Mouse (Mus musculus): ENCODE results near the gene Sorcs2. TPM values are rescaled to one million over a fixed set of nuclear protein-coding genes. Genes with fewer than 3 reads are reported as not detected.

Gene Sorcs2
- polyA plus RNA-seq, 1 experiment = 21.8 TPM

- Histone ChIP-seq H3K4me1 (ENCODE audit: control insufficient read depth, insufficient read depth, low read length) (peaks cover 4% of the 10 kb centered on the region; the same call in 1 of the 2 replicates), H3K27ac (ENCODE audit: insufficient read depth, low read length) (no peak overlapping the region), H3K4me3 (ENCODE audit: insufficient read depth, low read length) (no peak overlapping the region)
- no peak for TF ChIP-seq CTCF (IDR thresholded peaks at IDR 0.05; ENCODE audit: extremely low read depth, insufficient read depth, low read length)
- no peak for TF ChIP-seq POLR2A (IDR thresholded peaks at IDR 0.05; ENCODE audit: extremely low read depth, insufficient read depth, low read length)
These were observed 28.5 kb upstream of the Sorcs2 start for GRCm38 (mm10) chr5:36426404-36426803.

GRCm38 (mm10) chr5:36424676-36425075, 26.7 kb upstream of the Sorcs2 start:
- H3K4me1 ChIP-seq (ENCODE audit: control insufficient read depth, insufficient read depth, low read length) = peaks cover 4% of the 10 kb centered on the region; the same call in 1 of the 2 replicates
- no peak overlapping the region for H3K27ac ChIP-seq (ENCODE audit: insufficient read depth, low read length)
- no peak for TF ChIP-seq POLR2A (IDR thresholded peaks at IDR 0.05; ENCODE audit: extremely low read depth, insufficient read depth, low read length)
- no peak for TF ChIP-seq CTCF (IDR thresholded peaks at IDR 0.05; ENCODE audit: extremely low read depth, insufficient read depth, low read length)
- no peak overlapping the region for H3K4me3 ChIP-seq (ENCODE audit: insufficient read depth, low read length)

- Histone ChIP-seq H3K4me1 (ENCODE audit: control insufficient read depth, insufficient read depth, low read length) (peaks cover 2% of the 10 kb centered on the region; the same call in 1 of the 2 replicates), H3K4me3 (ENCODE audit: insufficient read depth, low read length) (no peak overlapping the region), H3K27ac (ENCODE audit: insufficient read depth, low read length) (no peak overlapping the region)
- TF ChIP-seq CTCF (IDR thresholded peaks at IDR 0.05; ENCODE audit: extremely low read depth, insufficient read depth, low read length) = no peak
- no peak for TF ChIP-seq POLR2A (IDR thresholded peaks at IDR 0.05; ENCODE audit: extremely low read depth, insufficient read depth, low read length)
These were observed 24.8 kb upstream of the Sorcs2 start for GRCm38 (mm10) chr5:36422689-36423088.

- Histone ChIP-seq H3K4me3 (ENCODE audit: insufficient read depth, low read length) (no peak overlapping the region), H3K4me1 (ENCODE audit: control insufficient read depth, insufficient read depth, low read length) (no peaks in the 10 kb centered on the region), H3K27ac (ENCODE audit: insufficient read depth, low read length) (no peak overlapping the region)
- TF ChIP-seq POLR2A (IDR thresholded peaks at IDR 0.05; ENCODE audit: extremely low read depth, insufficient read depth, low read length) (no peak), CTCF (IDR thresholded peaks at IDR 0.05; ENCODE audit: extremely low read depth, insufficient read depth, low read length) (no peak)
These were observed 21.9 kb upstream of the Sorcs2 start for GRCm38 (mm10) chr5:36419861-36420260.

- 0 out of 2 replicates have a peak overlapping the region, but pooled peaks have one; percentile 2 for H3K27ac ChIP-seq (ENCODE audit: insufficient read depth, low read length)
- H3K4me1 ChIP-seq (ENCODE audit: control insufficient read depth, insufficient read depth, low read length) = no peaks in the 10 kb centered on the region
- TF ChIP-seq POLR2A (IDR thresholded peaks at IDR 0.05; ENCODE audit: extremely low read depth, insufficient read depth, low read length) = no peak
- TF ChIP-seq CTCF (IDR thresholded peaks at IDR 0.05; ENCODE audit: extremely low read depth, insufficient read depth, low read length) = no peak
- H3K4me3 ChIP-seq (ENCODE audit: insufficient read depth, low read length) = no peak overlapping the region
These were observed 16.9 kb upstream of the Sorcs2 start for GRCm38 (mm10) chr5:36414712-36415331.

GRCm38 (mm10) chr5:36398463-36399364, 775 bp upstream of the Sorcs2 start:
- 0 out of 2 replicates have a peak, but pooled peaks cover 2% of the 10 kb centered on the region for H3K4me1 ChIP-seq (ENCODE audit: control insufficient read depth, insufficient read depth, low read length)
- no peak overlapping the region for H3K27ac ChIP-seq (ENCODE audit: insufficient read depth, low read length)
- TF ChIP-seq POLR2A (IDR thresholded peaks at IDR 0.05; ENCODE audit: extremely low read depth, insufficient read depth, low read length) = no peak
- peak; percentile 50 for TF ChIP-seq CTCF (IDR thresholded peaks at IDR 0.05; ENCODE audit: extremely low read depth, insufficient read depth, low read length)
- H3K4me3 ChIP-seq (ENCODE audit: insufficient read depth, low read length) = no peak overlapping the region; the same call in 1 of the 2 replicates

GRCm38 (mm10) chr5:36397384-36397759, 567 bp downstream of the Sorcs2 start:
- TF ChIP-seq POLR2A (IDR thresholded peaks at IDR 0.05; ENCODE audit: extremely low read depth, insufficient read depth, low read length) = no peak
- TF ChIP-seq CTCF (IDR thresholded peaks at IDR 0.05; ENCODE audit: extremely low read depth, insufficient read depth, low read length) = no peak
- 0 out of 2 replicates have a peak overlapping the region, but pooled peaks have one; percentile 55 for H3K27ac ChIP-seq (ENCODE audit: insufficient read depth, low read length)
- H3K4me1 ChIP-seq (ENCODE audit: control insufficient read depth, insufficient read depth, low read length) = 0 out of 2 replicates have a peak, but pooled peaks cover 2% of the 10 kb centered on the region
- H3K4me3 ChIP-seq (ENCODE audit: insufficient read depth, low read length) = peak overlapping the region; percentile 69

- Histone ChIP-seq H3K27ac (ENCODE audit: insufficient read depth, low read length) (no peak overlapping the region), H3K4me1 (ENCODE audit: control insufficient read depth, insufficient read depth, low read length) (0 out of 2 replicates have a peak, but pooled peaks cover 2% of the 10 kb centered on the region), H3K4me3 (ENCODE audit: insufficient read depth, low read length) (peak overlapping the region; percentile 69)
- TF ChIP-seq CTCF (IDR thresholded peaks at IDR 0.05; ENCODE audit: extremely low read depth, insufficient read depth, low read length) = no peak
- TF ChIP-seq POLR2A (IDR thresholded peaks at IDR 0.05; ENCODE audit: extremely low read depth, insufficient read depth, low read length) = no peak
These were observed 1.2 kb downstream of the Sorcs2 start for GRCm38 (mm10) chr5:36396491-36397383.

- Histone ChIP-seq H3K4me1 (ENCODE audit: control insufficient read depth, insufficient read depth, low read length) (0 out of 2 replicates have a peak, but pooled peaks cover 1% of the 10 kb centered on the region), H3K4me3 (ENCODE audit: insufficient read depth, low read length) (peak overlapping the region; percentile 69; the same call in 1 of the 2 replicates), H3K27ac (ENCODE audit: insufficient read depth, low read length) (no peak overlapping the region)
- TF ChIP-seq POLR2A (IDR thresholded peaks at IDR 0.05; ENCODE audit: extremely low read depth, insufficient read depth, low read length) (no peak), CTCF (IDR thresholded peaks at IDR 0.05; ENCODE audit: extremely low read depth, insufficient read depth, low read length) (peak; percentile 80)
These were observed 1.9 kb downstream of the Sorcs2 start for GRCm38 (mm10) chr5:36396011-36396410.
